Mouse (Mus musculus) cortical plate, adult 2 months (tissue): ENCODE measurements around the gene H2-T22.

Experiments used
- CTCF ChIP-seq: fragments of 200-500 bp; IDR thresholded peaks from 2 replicates; pipeline ENCODE4 v1.5.1; 2011; ENCODE audit warnings: mild to moderate bottlenecking, control low read depth, low read length; ENCODE audit not compliant: insufficient read depth; ENCODE audit errors: extremely low read depth
- POLR2A ChIP-seq: fragments of 200-500 bp; IDR thresholded peaks from 2 replicates; pipeline ENCODE4 v1.6.1; 2011; ENCODE audit warnings: mild to moderate bottlenecking, low read length, control low read depth; ENCODE audit not compliant: insufficient read depth; ENCODE audit errors: extremely low read depth

GRCm38 (mm10) chr17:35999356-35999755 is 43.2 kb downstream of the H2-T22 start:
- TF ChIP-seq CTCF (no peak), POLR2A (no peak)
